Mouse (Mus musculus) lung, adult 10 weeks (tissue): ENCODE measurements around the gene Lamtor2. TPM values are rescaled to one million over a fixed set of nuclear protein-coding genes. Genes with fewer than 3 reads are reported as not detected.

Experiments used
- polyA plus RNA-seq: library from polyadenylated mRNA; stranded (reverse); fragments of 350-450 nt; fragmentation: Illumina TruSeq; extraction: RNeasy Lipid Tissue Mini Kit (QIAGEN cat#74804); gene quantifications from one replicate; pipeline ENCODE4 v1.2.3, GENCODE M21; 2014; ENCODE audit warnings: low read depth, low replicate concordance; ENCODE audit not compliant: insufficient read depth

Lamtor2 gene
- polyA plus RNA-seq, result 142 TPM

DNA sequence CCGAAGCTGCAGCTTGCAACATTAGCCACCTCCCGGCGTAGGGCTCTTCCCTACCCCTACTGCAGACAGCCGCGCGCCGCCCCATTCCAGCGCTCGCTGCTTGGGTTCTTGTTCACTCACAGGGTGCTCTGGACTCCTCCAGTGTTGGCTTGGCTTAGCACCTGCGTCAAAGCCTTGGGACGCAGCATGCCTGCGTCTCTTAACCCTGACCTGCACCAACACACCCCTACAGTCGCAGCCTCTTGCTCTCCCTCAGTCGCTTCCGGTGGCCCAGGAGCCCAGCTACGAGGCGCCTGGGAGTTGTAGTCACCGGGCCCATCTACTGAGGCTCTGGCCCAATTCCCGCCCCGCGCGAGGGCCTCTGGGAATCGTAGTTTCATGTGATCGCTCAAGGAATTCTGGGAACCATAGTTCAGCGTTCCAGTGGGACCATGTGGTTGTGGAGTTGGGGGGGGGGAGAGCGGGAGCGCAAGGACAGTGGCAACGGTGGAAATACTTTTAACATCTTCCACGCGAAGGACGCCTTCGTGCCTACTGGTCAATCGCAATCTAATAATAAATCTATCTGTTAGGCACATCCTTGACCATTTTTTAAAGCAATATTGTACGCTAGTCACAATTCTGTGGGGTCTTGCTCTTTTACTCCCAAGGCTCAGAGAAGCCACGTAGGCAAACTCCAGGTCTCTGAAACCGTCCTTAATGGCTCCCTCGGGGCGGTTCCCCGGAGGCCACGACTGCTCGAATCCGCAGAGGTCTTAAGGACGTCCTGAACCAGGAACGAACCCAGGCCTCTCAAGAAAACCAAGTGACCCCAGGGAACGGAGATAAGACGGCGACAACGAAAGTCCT, at the start of gene Lamtor2:
TSS of gene Lamtor2 (minus strand) at position 399 of the 849 bp plus-strand sequence.

DNA sequence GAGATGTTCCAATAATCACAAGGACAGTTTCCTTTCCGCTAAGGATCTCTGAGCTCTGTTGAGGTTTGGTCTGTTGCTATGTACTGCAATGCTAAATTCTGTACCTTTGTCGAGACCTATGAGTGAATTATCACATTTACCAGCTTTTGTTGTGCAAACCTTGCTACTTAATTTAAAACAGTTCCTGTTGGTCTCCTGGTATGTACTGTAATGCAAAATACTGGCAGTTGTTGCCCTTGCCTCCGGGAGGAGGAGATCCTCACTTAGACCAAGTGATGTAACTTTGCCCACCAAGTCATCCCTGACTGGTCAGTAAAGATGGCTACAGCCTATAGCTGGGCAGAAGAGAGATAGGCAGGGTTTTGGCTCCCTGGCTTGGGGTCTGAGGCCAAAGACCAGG, 22.7 kb upstream of the Lamtor2 start, which contains the start of gene Ssr2:
TSS of gene Ssr2 (plus strand) at position 337 of the 400 bp plus-strand sequence.

DNA sequence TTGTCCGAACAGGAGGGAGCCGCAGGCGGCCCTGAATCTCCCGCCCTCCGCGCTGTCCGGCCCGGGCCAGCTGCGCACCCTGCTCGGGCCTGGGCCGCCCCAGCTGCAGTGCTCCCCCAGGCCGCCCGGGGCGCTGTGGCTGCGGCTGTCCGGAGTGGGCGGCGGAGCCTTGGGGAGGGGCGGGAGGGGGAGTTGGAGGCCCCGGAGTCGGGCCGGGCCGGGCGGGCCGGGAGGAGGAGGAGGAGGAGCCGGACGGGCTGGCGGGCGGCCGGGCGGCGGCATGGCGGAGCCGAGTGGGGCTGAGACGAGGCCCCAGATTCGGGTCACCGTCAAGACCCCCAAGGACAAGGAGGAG, 628 bp upstream of the Lamtor2 start, which contains the start of gene Ubqln4:
TSS of gene Ubqln4 (plus strand) at position 234 of the 355 bp plus-strand sequence.

DNA sequence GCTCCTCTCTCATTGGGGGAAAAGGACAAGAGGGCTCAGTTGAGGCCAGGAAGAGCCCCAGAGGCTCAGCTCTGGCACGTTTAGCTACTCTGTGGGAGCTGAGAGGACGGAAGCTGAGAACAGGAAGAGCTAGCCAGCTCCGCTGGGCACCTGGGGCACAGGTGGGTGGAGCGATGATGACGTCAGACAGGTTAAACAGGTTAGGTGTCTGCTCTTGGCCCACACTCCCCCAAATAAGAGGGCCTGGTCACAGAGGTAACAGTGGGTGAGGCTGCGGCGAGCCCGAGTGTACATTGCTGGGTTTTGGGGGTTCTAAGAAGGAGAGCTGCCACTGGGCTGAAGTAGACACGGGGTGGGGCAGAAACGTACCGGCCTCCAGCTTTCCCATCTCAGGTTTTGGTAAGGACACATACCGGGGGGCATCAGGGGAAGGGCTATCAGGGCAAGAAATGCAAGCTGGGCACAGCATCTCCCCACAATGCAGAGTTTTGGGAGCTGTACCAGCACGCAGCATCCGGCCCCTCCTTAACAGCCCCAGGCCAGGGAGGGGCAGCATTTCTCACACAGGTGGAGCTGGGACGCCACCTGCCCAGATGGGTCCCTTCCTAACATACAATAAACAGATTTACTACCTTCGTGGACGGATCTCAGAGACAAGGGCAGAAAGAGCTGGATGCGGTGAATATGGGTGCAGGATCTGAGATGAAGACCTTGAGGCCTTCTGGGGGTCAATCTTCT, 4.5 kb downstream of the Lamtor2 start, which contains the start of gene Rab25:
TSS of gene Rab25 (minus strand) at position 121 of the 738 bp plus-strand sequence.

DNA sequence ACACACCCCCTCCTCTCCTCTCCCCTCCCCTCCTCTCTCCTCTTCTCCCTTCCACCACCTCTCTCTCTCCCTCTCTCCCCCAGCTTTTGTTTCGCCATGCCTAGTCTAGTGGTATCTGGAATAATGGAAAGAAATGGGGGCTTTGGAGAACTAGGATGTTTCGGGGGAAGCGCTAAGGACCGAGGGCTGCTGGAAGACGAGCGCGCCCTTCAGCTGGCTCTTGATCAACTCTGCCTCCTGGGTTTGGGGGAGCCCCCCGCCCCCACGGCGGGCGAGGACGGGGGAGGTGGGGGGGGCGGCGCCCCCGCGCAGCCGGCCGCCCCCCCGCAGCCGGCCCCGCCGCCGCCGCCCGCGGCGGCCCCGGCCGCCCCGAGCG, 20.6 kb downstream of the Lamtor2 start, which contains the start of gene Mex3a:
TSS of gene Mex3a (plus strand) at position 97 of the 376 bp plus-strand sequence.

DNA sequence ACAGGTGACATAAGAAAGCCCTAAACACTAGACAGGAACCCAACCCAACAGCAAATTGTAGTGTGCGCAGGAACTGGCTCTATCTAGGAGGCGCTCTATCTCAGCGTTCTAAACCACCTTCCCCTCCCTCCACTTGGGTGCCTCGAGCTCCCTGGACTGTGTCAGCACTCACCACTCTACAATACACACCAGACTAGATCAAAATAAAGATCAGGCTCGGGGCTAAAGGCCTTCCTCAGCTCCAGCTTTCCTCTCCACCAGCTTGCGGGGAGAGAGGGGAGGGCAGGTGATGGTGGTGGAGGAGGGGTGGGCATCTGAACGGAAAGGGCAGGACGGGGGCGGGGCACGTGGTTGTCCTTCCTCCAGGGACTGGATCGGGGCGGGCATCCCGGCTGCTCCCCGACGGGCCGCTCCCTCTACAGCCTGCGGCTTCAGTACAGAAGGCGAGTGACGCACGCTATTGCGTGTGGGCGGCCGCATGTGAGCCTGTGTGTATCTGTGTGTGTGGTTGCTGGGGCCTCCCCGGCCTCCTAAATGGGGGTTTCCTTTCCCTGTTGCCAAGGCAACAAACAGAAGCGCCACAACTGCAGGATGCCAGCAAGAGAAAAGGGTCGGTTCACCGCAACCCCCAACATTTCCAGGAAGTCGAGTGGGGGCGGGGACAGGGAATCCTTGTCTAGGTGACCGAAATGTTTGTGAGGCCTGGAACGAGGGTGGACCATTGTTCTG, 43.0 kb downstream of the Lamtor2 start, which contains the start of gene Lmna:
TSS of gene Lmna (minus strand) at position 265 of the 729 bp plus-strand sequence.

Other genes with a start within 250 kb of the Lamtor2 start
- gene Glmp, start 228.1 kb downstream of the Lamtor2 start, polyA plus RNA-seq, result 149 TPM
- 4.2 TPM for gene Tmem79, start 216.9 kb downstream of the Lamtor2 start, polyA plus RNA-seq
- 18.7 TPM for gene Smg5, start 216.8 kb downstream of the Lamtor2 start, polyA plus RNA-seq
- 9.4 TPM for gene Paqr6, start 188.5 kb downstream of the Lamtor2 start, polyA plus RNA-seq
- gene Bglap3, start 180.3 kb downstream of the Lamtor2 start, polyA plus RNA-seq, result not detected
- not detected for gene Bglap2, start 174.4 kb downstream of the Lamtor2 start, polyA plus RNA-seq
- gene Bglap, start 168.6 kb downstream of the Lamtor2 start, polyA plus RNA-seq, result not detected
- gene Pmf1, start 142.7 kb downstream of the Lamtor2 start, polyA plus RNA-seq, result 13.1 TPM
- gene Slc25a44, start 127.9 kb downstream of the Lamtor2 start, polyA plus RNA-seq, result 8.3 TPM
- gene Sema4a, start 91.9 kb downstream of the Lamtor2 start, polyA plus RNA-seq, result 21.0 TPM
- gene Lmna, start 43.1 kb downstream of the Lamtor2 start, polyA plus RNA-seq, result 80.0 TPM
- 0.32 TPM for gene Mex3a, start 20.7 kb downstream of the Lamtor2 start, polyA plus RNA-seq
- 43.8 TPM for gene Rab25, start 4.8 kb downstream of the Lamtor2 start, polyA plus RNA-seq
- gene Ubqln4, start 684 bp upstream of the Lamtor2 start, polyA plus RNA-seq, result 20.0 TPM
- 196 TPM for gene Ssr2, start 22.8 kb upstream of the Lamtor2 start, polyA plus RNA-seq
- 52.8 TPM for gene Arhgef2, start 52.9 kb upstream of the Lamtor2 start, polyA plus RNA-seq
- not detected for gene Rxfp4, start 100.1 kb upstream of the Lamtor2 start, polyA plus RNA-seq
- gene Khdc4, start 132.7 kb upstream of the Lamtor2 start, polyA plus RNA-seq, result 17.8 TPM
- 70.5 TPM for gene Rit1, start 163.8 kb upstream of the Lamtor2 start, polyA plus RNA-seq
- gene Syt11, start 222.1 kb upstream of the Lamtor2 start, polyA plus RNA-seq, result 6.0 TPM